Mouse (Mus musculus) heart, postnatal 36 days (tissue): ENCODE measurements around the gene Fam117a. TPM values are rescaled to one million over a fixed set of nuclear protein-coding genes. Genes with fewer than 3 reads are reported as not detected.
A peak's percentile ranks its signal among the peaks of the same experiment; 100 is the strongest.
"Not testable (repeated sequence)": the region's sequence is repeated elsewhere in the genome, so short reads cannot be mapped to it uniquely, and the experiment has no call there.

Experiments
- DNase-seq, 2 experiments: peaks; one replicate each; pipeline ENCODE4 v3.0.0; 2021 to 2022
- intact Hi-C: fragments of 180-260 bp; cut with DNase I; formaldehyde crosslinking; loops from one replicate; pipeline ENCODE4 v1.15.1; 2025
- total RNA-seq, 2 experiments: library from RNA; stranded (reverse); gene quantifications; 2 replicates each; pipeline ENCODE4 v1.2.3; 2021

The Fam117a gene
- total RNA-seq, 2 experiments from 2014 or later: 7.0 to 10.3 TPM

DNA sequence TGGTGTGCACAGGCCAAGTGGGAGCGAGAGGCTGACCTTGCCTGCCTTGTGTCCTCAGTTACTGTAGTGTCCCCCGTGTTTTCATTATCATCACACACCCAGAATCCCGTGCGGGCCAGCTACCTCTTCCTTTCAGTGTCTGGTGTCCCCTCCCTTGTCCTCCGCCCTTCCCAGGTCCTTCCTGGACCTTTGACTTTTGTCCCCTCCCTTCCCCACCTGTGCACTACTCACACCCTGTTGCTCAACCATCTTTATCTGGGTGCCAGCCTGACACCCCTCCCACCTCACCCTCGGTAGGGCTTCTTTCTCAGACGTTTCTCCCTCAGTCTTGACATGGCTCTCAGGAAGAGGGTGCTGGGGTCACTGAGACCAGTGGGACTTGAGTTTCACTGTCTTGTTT is 50.5 kb downstream of the Fam117a start:
- intact Hi-C loops: loop anchor here (5.0 to 10.0 kb wide), 3 partner anchors 130 to 277 kb away; partner anchors contain the start of gene Phb
- no peak for DNase-seq

DNA sequence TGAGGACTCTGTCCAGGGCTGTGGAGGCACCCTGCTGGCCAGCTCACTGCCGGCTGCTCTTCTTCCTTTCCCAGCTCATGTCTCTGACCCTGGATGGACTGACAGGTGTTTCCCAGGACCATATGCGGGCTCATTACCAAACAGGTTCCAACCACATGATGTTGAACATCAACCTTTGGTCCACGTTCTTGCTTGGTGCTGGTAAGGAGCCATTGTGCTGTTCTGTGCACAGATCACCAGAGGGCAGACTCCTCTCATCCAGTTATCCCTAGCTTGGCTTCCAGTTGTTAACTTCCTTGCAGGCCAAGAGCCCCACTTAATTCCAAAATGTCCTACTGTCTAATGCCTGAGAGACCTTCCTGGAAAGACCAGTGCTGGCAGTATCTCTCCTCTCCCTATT is 52.2 kb downstream of the Fam117a start:
- DNase-seq: no peak
- intact Hi-C loops: loop anchor here (5.0 to 10.0 kb wide), 3 partner anchors 132 to 276 kb away; partner anchors contain the start of gene Phb

- no peak for DNase-seq
- intact Hi-C loops: loop anchor here (10.0 kb wide), 1 partner anchor 84 kb away; no protein-coding TSS in a partner anchor
Observed at GRCm38 (mm10) chr11:95390420-95390819, 53.6 kb downstream of the Fam117a start.

- DNase-seq: no peak
- intact Hi-C loops: loop anchor here (10.0 kb wide), 1 partner anchor 84 kb away; no protein-coding TSS in a partner anchor
Observed at GRCm38 (mm10) chr11:95391201-95391600, 54.4 kb downstream of the Fam117a start.

DNA sequence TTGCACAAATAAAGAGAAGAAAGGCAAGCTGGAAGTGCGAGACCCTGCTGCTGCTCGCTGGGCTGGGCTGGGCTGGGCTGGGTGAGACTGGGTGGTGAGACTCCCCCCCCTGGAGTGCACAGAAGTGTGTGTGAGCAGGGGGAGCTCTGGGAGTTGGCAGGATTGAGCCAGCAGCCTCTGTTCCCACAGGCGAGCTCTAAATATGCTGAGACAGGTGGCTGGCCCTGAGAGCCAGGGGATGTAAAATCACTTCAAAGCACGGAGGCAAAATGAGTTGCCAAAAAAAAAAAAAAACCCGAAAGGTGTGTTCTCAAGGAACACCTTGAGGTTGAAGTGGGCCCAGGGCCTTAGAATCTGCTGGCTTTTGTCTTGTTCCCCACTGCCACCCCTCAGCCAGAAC is 54.9 kb downstream of the Fam117a start:
- intact Hi-C loops: loop anchor here (10.0 kb wide), 1 partner anchor 83 kb away; no protein-coding TSS in a partner anchor
- DNase-seq: no peak

DNA sequence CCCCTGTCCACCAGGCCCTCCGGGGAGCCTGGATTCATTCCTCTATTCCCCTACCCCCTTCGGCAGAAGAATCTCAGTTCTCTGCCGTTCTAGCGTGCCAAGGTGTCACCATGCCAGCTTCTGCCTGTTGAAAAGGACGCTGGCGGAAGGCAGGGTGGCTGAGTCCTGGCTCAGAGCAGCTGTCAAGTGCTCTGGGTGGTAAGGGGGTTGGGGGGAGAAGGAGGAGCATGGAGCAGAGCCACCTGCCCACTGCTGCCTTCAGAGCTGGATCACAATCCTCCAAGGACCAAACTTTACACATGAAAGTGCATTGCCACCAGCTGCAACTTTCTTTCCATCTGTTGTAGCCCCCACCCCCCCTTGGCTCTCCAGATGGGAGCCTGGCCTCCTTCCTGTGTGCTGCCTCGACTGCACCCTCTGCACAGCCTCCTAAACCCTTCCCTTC is 55.4 kb downstream of the Fam117a start:
- DNase-seq: peak; percentile 55 to 58
- intact Hi-C loops: loop anchor here (10.0 kb wide), 1 partner anchor 83 kb away; no protein-coding TSS in a partner anchor

- no peak for DNase-seq
- intact Hi-C loops: loop anchor here (10.0 kb wide), 1 partner anchor 82 kb away; no protein-coding TSS in a partner anchor
Observed at GRCm38 (mm10) chr11:95392708-95393499, 56.1 kb downstream of the Fam117a start.

GRCm38 (mm10) chr11:95393500-95393816 is 56.6 kb downstream of the Fam117a start:
- no peak for DNase-seq
- intact Hi-C loops: loop anchor here (10.0 kb wide), 1 partner anchor 81 kb away; no protein-coding TSS in a partner anchor

GRCm38 (mm10) chr11:95394112-95394511 is 57.3 kb downstream of the Fam117a start:
- intact Hi-C loops: loop anchor here (10.0 kb wide), 1 partner anchor 81 kb away; no protein-coding TSS in a partner anchor
- DNase-seq: no peak

GRCm38 (mm10) chr11:95396548-95396947 is 59.7 kb downstream of the Fam117a start:
- DNase-seq: no peak

DNA sequence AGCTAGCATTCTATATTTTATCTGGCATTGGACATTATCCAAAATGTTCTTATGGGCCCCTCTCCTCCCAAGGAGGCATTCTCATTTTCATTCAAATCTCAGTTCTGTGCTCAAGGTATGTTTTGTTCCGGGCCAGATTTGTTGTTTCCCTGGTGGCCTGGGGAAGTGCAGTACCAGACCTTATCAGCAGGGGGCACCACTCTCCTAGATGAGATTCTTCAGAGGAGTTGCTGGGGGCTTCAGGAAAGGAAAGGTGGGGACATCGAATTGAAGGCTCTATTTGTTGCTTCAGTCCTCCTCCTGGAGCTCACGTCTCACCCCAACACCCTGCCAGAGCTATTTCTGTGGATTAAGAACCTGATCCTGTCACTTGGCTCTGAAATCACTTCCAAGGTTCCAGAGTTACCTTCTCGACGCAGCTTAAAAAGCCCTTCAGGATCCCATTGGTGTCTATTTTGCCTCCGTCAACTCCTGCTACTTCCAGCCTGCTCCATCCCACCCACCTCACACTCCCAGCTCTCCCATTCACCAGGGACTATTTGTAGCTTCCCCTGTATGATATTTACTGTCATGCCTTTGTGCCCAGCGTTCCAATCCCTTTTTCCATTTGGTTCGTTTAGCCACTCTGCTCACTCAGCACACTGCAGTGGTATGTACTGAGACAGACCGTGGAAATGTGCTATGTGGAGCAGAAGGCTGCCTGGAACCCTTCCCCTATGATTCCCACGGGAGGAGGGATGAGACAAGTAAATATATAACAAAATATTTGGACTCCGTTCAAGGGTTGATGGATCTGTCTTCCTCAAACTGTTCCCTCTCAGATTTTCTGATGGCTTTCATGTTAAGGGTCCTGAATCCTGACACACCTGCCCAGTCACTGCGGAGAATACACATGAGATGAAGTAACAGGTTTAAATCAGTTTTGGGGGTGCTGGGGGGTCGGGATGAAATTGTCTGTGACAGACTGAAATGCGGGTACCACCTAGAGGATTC is 61.3 kb downstream of the Fam117a start:
- peak; percentile 79 to 91 for DNase-seq
- intact Hi-C loops: loop anchor here (1.0 to 10.0 kb wide), 3 partner anchors 34 to 123 kb away; no protein-coding TSS in a partner anchor

More at GRCm38 (mm10) chr11:95396548-95396947, 59.7 kb downstream of the Fam117a start:
- intact Hi-C loops: loop anchor here (10.0 kb wide), 1 partner anchor 78 kb away; no protein-coding TSS in a partner anchor

DNA sequence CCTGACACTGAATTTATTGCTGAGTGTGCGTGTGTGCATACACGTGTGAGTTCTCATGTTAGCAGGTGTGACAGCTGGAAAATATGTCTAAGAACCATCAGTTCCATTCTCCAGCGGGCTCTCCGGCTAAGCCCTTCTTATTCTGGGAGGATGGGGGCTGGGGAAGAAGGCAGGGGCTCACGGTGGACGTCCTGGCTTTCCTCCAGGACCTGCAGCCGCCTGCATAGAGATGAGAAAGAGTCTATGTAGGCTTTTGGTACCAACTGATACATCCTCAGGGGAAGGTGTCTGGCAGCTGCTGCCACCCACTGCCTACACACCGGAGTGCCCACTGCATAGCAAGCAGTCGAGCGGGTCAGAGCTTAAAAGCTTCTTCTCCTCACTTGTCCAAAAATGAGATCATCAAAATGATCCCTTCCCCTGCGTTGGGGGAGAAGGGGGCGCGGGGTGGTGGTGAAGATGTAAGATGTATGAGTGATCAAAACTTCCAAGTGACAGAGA is 62.8 kb downstream of the Fam117a start:
- intact Hi-C loops: loop anchor here (10.0 kb wide), 1 partner anchor 75 kb away; no protein-coding TSS in a partner anchor
- no peak for DNase-seq

GRCm38 (mm10) chr11:95401568-95401967 is 64.8 kb downstream of the Fam117a start:
- DNase-seq: no peak
- intact Hi-C loops: no loop called here

- DNase-seq: peak in 1 of 2 experiments; percentile 37
- intact Hi-C loops: no loop called here
Observed at GRCm38 (mm10) chr11:95402196-95402595, 65.4 kb downstream of the Fam117a start.

DNA sequence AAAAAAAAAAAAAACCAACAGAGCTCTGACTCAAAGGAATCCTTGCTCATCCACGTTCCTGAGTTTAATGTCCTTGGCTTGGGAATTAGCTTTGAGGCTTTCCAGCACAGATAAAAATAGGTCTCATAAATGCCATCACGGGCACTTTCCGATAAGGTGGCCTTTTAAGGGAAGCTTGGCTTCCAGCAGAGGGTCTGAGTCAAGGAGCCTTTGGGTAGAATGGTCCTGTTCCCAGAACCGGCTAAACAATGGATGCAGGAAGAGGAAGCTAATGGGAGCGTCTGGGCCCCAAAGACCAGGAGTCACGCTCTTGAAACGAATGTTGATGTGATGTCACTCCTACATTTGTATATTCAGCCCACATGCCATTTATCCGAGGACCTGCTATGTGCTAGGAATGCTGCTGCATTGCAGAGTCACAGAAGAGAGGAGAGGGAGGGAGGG is 65.9 kb downstream of the Fam117a start:
- peak; percentile 40 to 58 for DNase-seq
- intact Hi-C loops: no loop called here

- no peak for DNase-seq
- intact Hi-C loops: no loop called here
Observed at GRCm38 (mm10) chr11:95403382-95404340, 66.8 kb downstream of the Fam117a start.

GRCm38 (mm10) chr11:95405771-95406170 is 69.0 kb downstream of the Fam117a start:
- no peak for DNase-seq
- intact Hi-C loops: no loop called here

GRCm38 (mm10) chr11:95406398-95406797 is 69.6 kb downstream of the Fam117a start:
- intact Hi-C loops, DNase-seq: not testable (repeated sequence)
